Mouse (Mus musculus): ENCODE measurements at regions not wholly inside any gene's neighbourhood (a gene's known extent, or its start where the extent isn't known, plus 50 kb on each side); places are given as distances from the start of the nearest gene placed in this dataset.

DNA sequence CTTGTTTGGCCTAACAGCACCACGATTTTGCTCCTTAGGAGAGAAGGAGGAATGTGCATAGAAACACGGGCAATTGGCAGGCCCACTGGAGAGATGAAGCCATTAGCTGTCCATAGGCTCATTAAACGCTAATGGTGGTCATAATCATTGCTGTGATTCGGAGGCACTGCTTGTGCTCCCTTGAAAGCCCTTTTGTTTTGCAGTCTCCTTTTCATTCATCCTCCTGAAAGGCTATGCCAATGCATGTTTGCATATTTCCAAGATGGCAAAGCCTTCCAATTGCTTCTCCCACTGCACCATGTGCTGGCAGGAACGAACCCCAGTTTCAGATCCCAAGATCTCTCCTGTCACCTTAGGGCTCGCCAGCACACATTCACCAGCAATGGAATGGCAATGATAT lies 322.9 kb upstream of the Adgrl2 start:
- TF ChIP-seq CTCF (IDR thresholded peaks at IDR 0.05; ENCODE audit: extremely low read depth, insufficient read length, insufficient replicate concordance, low read depth, low read length) = no peak
- no peak for TF ChIP-seq POLR2A (IDR thresholded peaks at IDR 0.05; ENCODE audit: low read depth, low read length)
